Mouse (Mus musculus) central nervous system, embryonic 14 days (tissue): ENCODE results near the gene Smyd1. TPM values are rescaled to one million over a fixed set of nuclear protein-coding genes. Genes with fewer than 3 reads are reported as not detected.

Experiments
- polyA plus RNA-seq: library from polyadenylated mRNA; depleted of rRNA; stranded (reverse); fragments of >200 nt; gene quantifications from 2 replicates; pipeline ENCODE4 v1.2.3, GENCODE M21; 2012; rRNA removed

Gene Smyd1
- 0.45 and 4.3 TPM in 2 replicates for polyA plus RNA-seq

DNA sequence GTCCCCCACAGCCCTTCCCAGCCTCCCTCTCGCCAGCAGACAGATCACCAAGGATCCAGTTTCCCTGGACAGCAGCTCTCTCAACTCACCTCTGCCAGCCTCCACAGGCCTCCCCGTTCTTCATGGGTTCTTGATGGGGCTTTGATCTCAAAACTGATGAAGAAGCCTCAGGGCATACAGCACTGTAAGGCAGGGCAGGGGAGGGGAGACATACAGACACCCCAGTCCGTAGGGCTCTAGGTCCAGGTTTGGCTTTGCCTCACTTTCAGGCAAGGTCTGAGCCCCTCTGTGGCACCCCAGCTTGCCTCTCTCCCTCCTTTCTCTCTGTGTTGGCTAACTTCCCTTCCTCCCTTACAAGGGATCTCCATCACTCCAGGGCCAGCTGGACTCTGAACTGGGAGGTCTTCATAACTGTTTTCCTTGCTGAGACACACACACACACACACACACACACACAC, at the start of gene Smyd1:
Gene Smyd1 (minus strand): TSS at position 408 of the 458 bp plus-strand sequence.

DNA sequence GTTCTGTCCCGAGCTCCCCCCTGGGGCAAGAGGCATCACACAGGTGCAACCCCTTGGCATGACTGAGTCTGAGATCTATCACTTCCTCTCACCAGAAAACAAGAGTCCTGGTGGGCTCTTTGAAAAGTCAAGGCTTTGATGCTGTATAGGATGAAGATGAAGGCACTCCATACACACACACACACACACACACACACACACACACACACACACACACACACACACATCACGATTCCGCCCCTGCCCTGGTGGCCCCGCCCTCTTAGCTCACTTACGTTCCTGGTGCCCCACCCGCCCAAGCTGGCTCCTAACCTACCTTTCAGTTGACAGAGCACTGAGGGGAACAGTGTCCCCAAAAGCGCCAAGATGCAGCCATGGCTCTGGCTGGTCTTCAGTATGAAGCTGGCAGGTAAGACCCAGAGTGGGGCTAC, 473 bp upstream of the Smyd1 start, which contains the start of gene Cd8b1:
Gene Cd8b1 (plus strand): TSS at position 298 of the 431 bp plus-strand sequence.

DNA sequence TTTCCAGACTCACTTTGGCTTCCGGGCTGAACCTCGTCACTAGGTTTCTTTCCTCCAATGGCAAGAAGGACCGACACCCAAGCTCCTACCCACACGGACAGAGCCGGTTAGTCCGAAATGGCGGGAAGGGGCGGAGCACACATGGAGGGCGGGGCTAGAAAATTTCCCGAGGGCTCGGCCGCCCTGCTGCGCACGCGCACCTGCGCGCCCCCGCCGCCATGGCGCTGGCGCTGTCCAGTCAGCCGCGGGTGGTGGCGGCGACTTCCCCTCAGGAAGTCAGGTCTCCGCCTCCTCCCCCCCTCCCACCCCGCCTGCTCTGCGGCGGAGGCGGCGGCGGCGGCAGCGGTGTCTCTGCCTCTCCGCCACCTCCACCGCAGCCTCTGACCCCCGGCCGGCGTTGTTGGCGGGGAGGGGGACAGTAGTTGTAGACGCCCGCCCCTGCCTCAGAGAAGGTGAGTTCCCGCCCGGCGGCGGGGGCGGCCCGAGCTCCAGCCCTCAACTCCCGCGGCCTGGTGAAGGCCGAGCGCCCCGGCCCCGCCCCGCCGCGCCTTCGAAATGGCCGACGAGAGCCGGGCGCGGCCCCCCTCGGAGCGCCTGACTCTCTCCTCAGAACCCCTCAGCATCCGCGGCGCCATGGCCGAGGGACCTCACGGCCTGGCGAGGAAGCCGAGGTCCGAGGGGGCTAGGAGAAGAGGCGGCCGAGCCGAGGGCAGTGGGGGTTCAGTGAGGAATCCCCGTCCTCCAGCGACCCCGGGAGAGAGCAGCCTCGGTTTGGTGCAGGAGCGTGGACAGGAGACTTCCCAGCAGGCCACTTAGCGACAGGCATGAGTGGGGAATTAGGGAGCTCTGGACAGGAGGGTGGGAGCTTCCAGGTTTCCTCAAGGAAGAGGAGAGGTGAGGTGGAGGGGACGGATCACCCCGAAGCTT, 50.4 kb downstream of the Smyd1 start, which contains the start of gene Krcc1:
Gene Krcc1 (plus strand): TSS at position 289 of the 927 bp plus-strand sequence.

DNA sequence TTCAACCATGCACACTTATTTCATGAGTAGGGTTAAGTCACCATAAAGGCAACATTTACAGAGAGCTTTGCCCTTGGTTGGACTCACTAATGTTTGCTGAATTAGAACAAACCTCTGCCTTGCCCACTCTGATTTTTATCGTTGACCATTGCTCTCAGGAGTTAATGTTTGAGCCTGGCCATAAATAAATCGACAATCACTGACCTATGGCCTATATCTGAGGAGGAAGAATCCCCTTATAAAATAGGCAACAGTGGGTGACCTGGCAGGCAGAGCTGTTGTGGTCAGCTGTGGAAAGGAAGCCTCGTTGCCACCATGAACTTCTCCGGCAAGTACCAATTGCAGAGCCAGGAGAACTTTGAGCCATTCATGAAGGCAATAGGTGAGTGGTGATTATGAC, 122.4 kb downstream of the Smyd1 start, which contains the start of gene Fabp1:
Gene Fabp1 (plus strand): TSS at position 216 of the 400 bp plus-strand sequence.

Other genes starting within 250 kb of the Smyd1 start
- gene Thnsl2, start 177.8 kb downstream of the Smyd1 start, polyA plus RNA-seq, result 2.3 and 2.6 TPM in 2 replicates
- gene Fabp1, start 122.4 kb downstream of the Smyd1 start, polyA plus RNA-seq, result not detected in 2 replicates
- 12.1 and 12.3 TPM in 2 replicates for gene Krcc1, start 50.6 kb downstream of the Smyd1 start, polyA plus RNA-seq
- not detected in 2 replicates for gene Cd8b1, start 555 bp upstream of the Smyd1 start, polyA plus RNA-seq
- not detected in 2 replicates for gene Cd8a, start 51.2 kb upstream of the Smyd1 start, polyA plus RNA-seq
- 30.3 and 31.3 TPM in 2 replicates for gene Rmnd5a, start 118.4 kb upstream of the Smyd1 start, polyA plus RNA-seq
- gene Rnf103, start 171.7 kb upstream of the Smyd1 start, polyA plus RNA-seq, result 21.1 and 22.3 TPM in 2 replicates
- 55.0 and 55.8 TPM in 2 replicates for gene Chmp3, start 221.6 kb upstream of the Smyd1 start, polyA plus RNA-seq